Mouse (Mus musculus) heart, embryonic 13.5 days (tissue): ENCODE data around the gene Hist4h4. TPM values are rescaled to one million over a fixed set of nuclear protein-coding genes. Genes with fewer than 3 reads are reported as not detected.
A peak's percentile ranks its signal among the peaks of the same experiment; 100 is the strongest.
"Not testable (repeated sequence)": the region's sequence is repeated elsewhere in the genome, so short reads cannot be mapped to it uniquely, and the experiment has no call there.

ENCODE experiments used
- ATAC-seq: fragments of 200-750 bp; cut with Nextera tagmentation; 2 replicates; pipeline ENCODE4 v1.8.0; 2017; ENCODE audit warnings: moderate TSS enrichment; ENCODE audit not compliant: insufficient number of reproducible peaks, low FRiP score, low TSS enrichment; ENCODE audit errors: extremely low read depth
- H3K27ac ChIP-seq: fragments of 300-500 bp; sonication (generic); replicated peaks from 2 replicates; pipeline ENCODE4 v1.5.1; 2015; ENCODE audit warnings: moderate library complexity, mild to moderate bottlenecking, inconsistent platforms
- H3K27me3 ChIP-seq: fragments of 300-500 bp; sonication (generic); replicated peaks from 2 replicates; pipeline ENCODE4 v1.6.1; 2015; ENCODE audit warnings: mild to moderate bottlenecking, inconsistent platforms
- H3K36me3 ChIP-seq: fragments of 300-500 bp; sonication (generic); 2 replicates; pipeline ENCODE4 v1.6.1; 2015; ENCODE audit warnings: mild to moderate bottlenecking, inconsistent platforms
- H3K4me1 ChIP-seq: fragments of 300-500 bp; sonication (generic); 2 replicates; pipeline ENCODE4 v1.6.1; 2015; ENCODE audit warnings: inconsistent platforms
- H3K4me2 ChIP-seq: fragments of 300-500 bp; sonication (generic); 2 replicates; pipeline ENCODE4 v1.6.1; 2015; ENCODE audit warnings: inconsistent platforms, mild to moderate bottlenecking, moderate library complexity
- H3K4me3 ChIP-seq: fragments of 300-500 bp; sonication (generic); 2 replicates; pipeline ENCODE4 v1.5.1; 2015; ENCODE audit warnings: moderate library complexity, mild to moderate bottlenecking, inconsistent platforms
- H3K9ac ChIP-seq: fragments of 300-500 bp; sonication (generic); 2 replicates; pipeline ENCODE4 v1.6.1; 2015; ENCODE audit warnings: inconsistent platforms, mild to moderate bottlenecking, moderate library complexity
- H3K9me3 ChIP-seq: fragments of 300-500 bp; sonication (generic); 2 replicates; pipeline ENCODE4 v1.6.1; 2016; ENCODE audit warnings: inconsistent platforms
- WGBS: fragments of 180-500 bp; shearing (Covaris S2); methylation state at CpG from one replicate; pipeline ENCODE4 v1.1.7; 2015; ENCODE audit warnings: mixed read lengths; 5-methylcytosine and 5-hydroxymethylcytosine counted together
- polyA plus RNA-seq: library from polyadenylated mRNA; unstranded; fragments of >200 nt; fragmentation: Nextera tagmentation; extraction: Ambion mirVana; gene quantifications from 2 replicates; pipeline ENCODE4 v1.2.1, GENCODE M21; 2015

Hist4h4 gene
- polyA plus RNA-seq, 1 experiment from 2014 or later, result 0.11 TPM

DNA sequence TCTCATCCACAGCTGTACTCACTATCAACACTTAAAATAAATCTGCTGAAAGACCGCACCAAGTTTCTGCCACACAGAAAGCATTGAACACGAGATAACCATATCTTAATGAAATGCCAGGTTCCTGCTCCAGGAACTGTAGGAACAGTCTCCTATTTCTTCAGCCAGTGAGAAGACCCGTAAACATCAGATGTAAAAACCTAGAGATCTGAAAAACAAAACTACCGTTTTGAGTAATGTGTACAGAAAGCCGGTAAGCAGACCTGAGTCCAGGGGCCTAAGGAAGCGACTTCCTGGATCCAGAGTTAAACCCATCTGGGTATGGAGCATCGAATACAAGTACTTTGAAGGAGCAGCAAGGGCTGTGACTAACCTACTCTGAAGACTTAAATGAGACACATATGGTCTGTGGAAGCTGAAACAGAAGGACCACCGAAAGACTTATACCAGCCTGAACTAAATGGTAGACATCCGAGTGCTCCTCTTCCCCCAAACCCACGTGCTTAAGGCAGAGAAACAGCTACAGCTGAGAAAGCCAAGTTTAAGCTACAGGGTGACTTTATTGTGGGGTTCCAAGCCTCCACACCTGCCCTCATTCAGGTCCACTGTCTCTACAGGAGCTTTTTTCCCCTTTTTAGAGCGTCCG is 999 bp downstream of the Hist4h4 start:
- H3K27me3 ChIP-seq, result no peaks in the 10 kb centered on the region
- no peaks in the 10 kb centered on the region for H3K36me3 ChIP-seq
- H3K4me3 ChIP-seq, result peak overlapping the region; percentile 84
- H3K27ac ChIP-seq, result peak overlapping the region; percentile 100
- H3K4me1 ChIP-seq, result peaks cover 25% of the 10 kb centered on the region
- ATAC-seq, result no peak
- WGBS, result 9% methylated on average over 12 of the region's 12 CpGs
- peak overlapping the region; percentile 92 for H3K4me2 ChIP-seq
- peak overlapping the region; percentile 99 for H3K9ac ChIP-seq
- H3K9me3 ChIP-seq, result no peaks in the 10 kb centered on the region

- Histone ChIP-seq H3K4me2 (no peak overlapping the region), H3K4me1 (peaks cover 18% of the 10 kb centered on the region), H3K27ac (no peak overlapping the region), H3K36me3 (no peaks in the 10 kb centered on the region), H3K4me3 (no peak overlapping the region), H3K27me3 (no peaks in the 10 kb centered on the region), H3K9ac (no peak overlapping the region), H3K9me3 (no peaks in the 10 kb centered on the region)
- ATAC-seq, result no peak
- 72% methylated on average over 6 of the region's 6 CpGs for WGBS
Observed at GRCm38 (mm10) chr6:136801274-136801673, 2.9 kb downstream of the Hist4h4 start.

DNA sequence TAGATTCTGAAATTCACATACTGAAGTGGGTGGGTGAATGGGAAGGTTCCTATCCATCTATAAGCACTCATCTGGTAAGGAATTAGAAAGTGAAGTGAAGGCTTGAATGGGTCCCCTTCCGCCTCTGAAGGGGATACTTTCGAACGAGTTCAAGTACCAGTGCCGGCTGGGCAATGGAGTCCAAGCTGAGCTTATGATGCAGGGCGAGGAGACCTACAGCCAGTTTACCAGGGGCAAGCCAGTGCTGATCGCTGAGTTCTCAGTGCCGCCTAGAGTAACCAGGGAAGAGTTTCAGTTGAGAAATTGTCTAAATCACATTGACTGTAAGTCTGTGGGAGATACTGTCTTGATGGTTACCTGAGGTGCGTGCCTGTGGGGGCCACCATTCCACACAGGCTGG is 3.5 kb downstream of the Hist4h4 start:
- 85% methylated on average over 8 of the region's 8 CpGs for WGBS
- no peak for ATAC-seq
- Histone ChIP-seq H3K9ac (no peak overlapping the region), H3K4me1 (peaks cover 18% of the 10 kb centered on the region), H3K4me3 (no peak overlapping the region), H3K4me2 (no peak overlapping the region), H3K9me3 (no peaks in the 10 kb centered on the region), H3K27ac (no peak overlapping the region), H3K27me3 (no peaks in the 10 kb centered on the region), H3K36me3 (no peaks in the 10 kb centered on the region)

- H3K4me2 ChIP-seq, H3K36me3 ChIP-seq, ATAC-seq, H3K9me3 ChIP-seq, H3K4me3 ChIP-seq, H3K27me3 ChIP-seq, H3K9ac ChIP-seq, H3K27ac ChIP-seq: not testable (repeated sequence)
- WGBS, result 66% methylated on average over 3 of the region's 3 CpGs
- H3K4me1 ChIP-seq, result peaks cover 13% of the 10 kb centered on the region
Observed at GRCm38 (mm10) chr6:136797874-136798693, 6.1 kb downstream of the Hist4h4 start.

DNA sequence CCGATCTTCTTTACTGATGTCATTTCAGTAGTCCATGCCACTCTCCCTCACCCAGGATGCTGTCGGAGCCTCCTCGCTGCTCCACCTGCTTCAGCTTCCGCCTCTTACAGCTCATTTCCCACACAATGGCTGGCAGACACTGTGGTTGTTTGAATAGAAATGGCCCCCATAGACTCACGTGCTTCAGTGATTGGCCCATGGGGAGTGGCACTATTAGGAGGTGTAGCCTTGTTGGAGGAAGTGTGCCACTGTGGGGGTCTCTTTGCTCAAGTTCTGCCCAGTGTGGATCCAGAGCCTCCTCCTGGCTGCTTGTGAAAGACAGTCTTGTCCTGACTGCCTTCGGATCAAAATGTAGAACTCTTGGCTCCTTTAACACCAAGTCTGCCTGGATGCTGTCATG is 8.4 kb downstream of the Hist4h4 start:
- ATAC-seq, result no peak
- H3K4me3 ChIP-seq, result no peak overlapping the region
- H3K4me2 ChIP-seq, result no peak overlapping the region
- no peak overlapping the region for H3K9ac ChIP-seq
- H3K4me1 ChIP-seq, result peaks cover 12% of the 10 kb centered on the region
- no peaks in the 10 kb centered on the region for H3K36me3 ChIP-seq
- H3K27ac ChIP-seq, result no peak overlapping the region
- no peaks in the 10 kb centered on the region for H3K9me3 ChIP-seq
- WGBS, result 61% methylated on average over 6 of the region's 6 CpGs
- no peaks in the 10 kb centered on the region; the same call in 1 of the 2 replicates for H3K27me3 ChIP-seq

- Histone ChIP-seq H3K4me2 (no peak overlapping the region), H3K36me3 (no peaks in the 10 kb centered on the region), H3K9ac (no peak overlapping the region), H3K27ac (no peak overlapping the region), H3K4me3 (no peak overlapping the region), H3K9me3 (no peaks in the 10 kb centered on the region), H3K4me1 (peaks cover 12% of the 10 kb centered on the region), H3K27me3 (no peaks in the 10 kb centered on the region; the same call in 1 of the 2 replicates)
- no peak for ATAC-seq
- WGBS, result 47% methylated on average over 1 of the region's 1 CpGs
Observed at GRCm38 (mm10) chr6:136795110-136795509, 9.1 kb downstream of the Hist4h4 start.

- ATAC-seq, result no peak
- Histone ChIP-seq H3K27ac (no peak overlapping the region), H3K4me1 (peaks cover 12% of the 10 kb centered on the region), H3K27me3 (no peaks in the 10 kb centered on the region; the same call in 1 of the 2 replicates), H3K9ac (peak overlapping the region; percentile 79), H3K4me2 (peak overlapping the region; percentile 90), H3K36me3 (no peaks in the 10 kb centered on the region), H3K4me3 (peak overlapping the region; percentile 57), H3K9me3 (no peaks in the 10 kb centered on the region)
- WGBS, result under 1% methylated on average over 22 of the region's 24 CpGs
Observed at GRCm38 (mm10) chr6:136793831-136794525, 10.2 kb downstream of the Hist4h4 start.

DNA sequence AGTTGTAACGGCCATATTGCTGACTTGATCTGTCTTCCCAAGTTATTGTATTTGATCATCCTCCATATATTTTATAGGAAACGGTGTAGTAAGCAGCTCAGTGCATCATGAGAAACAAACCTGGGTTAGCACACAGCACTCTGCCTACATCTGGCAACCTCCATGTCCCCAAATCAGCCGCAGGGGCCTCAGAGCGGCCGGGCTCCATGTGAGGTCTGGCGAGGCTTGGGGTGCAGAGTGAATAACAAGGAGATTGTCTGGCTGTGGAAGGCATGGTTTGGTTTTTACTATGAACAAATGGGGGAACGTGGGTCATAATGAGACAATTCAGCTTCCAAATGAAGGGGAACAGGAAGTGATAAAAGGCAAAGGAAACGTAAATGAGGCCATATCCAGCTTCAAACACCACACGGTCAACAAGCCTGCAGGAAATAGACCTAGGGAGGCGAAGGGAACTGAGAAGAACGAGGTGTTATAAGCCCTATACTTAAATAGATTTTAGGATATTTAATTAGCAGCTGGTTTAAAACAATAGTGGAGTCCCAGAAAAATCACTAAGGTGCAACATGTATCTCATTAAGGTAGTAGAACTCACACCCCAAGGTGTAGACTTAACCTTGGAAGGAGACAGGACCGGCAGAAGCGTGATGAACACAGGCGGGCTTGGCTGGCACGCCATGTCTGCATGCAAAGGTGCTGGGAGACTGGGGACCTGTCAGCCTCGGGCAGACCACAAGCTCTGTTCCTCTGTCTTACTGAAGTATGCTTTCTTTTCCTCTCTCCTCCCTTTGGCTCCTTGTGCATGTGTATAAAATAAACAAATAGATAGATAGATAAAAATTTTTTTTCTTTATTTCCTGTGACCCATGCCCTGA is 11.1 kb downstream of the Hist4h4 start:
- Histone ChIP-seq H3K27ac (no peak overlapping the region), H3K27me3 (no peaks in the 10 kb centered on the region; the same call in 1 of the 2 replicates), H3K36me3 (no peaks in the 10 kb centered on the region), H3K9me3 (no peaks in the 10 kb centered on the region), H3K4me3 (peak overlapping the region; percentile 57), H3K4me2 (peak overlapping the region; percentile 90), H3K4me1 (peaks cover 12% of the 10 kb centered on the region), H3K9ac (peak overlapping the region; percentile 79)
- no peak for ATAC-seq
- WGBS, result 24% methylated on average over 16 of the region's 16 CpGs

DNA sequence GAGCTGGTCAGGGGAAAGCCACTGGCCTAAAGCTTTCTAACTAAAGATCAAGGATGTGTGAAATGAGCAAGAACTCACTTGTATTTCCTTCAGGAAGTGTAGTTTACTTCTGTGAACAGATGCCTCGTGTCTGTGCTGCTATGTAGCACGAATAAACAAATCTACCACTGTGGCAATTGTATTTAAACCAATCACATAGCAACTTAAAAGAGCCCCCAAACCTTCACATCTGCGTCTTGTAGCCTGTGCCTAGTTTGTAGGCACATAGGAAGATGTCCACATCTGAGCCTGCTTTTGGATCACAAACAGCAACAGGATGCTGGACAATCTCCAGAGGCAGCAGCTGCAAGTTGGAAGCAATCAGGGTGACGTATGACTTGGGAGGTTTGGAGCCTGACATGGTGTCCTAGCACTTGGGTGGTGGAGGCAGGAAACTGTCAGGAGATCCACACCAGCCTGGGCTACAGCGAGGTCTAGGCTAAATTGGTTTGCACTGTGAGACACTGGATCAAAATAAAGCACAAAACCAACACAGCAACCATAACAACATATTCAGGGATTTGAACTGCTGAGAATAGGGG is 14.7 kb downstream of the Hist4h4 start:
- Histone ChIP-seq H3K4me3 (no peak overlapping the region), H3K4me2 (no peak overlapping the region), H3K4me1 (peaks cover 12% of the 10 kb centered on the region), H3K27me3 (no peaks in the 10 kb centered on the region; the same call in 1 of the 2 replicates), H3K9me3 (no peaks in the 10 kb centered on the region), H3K9ac (no peak overlapping the region), H3K36me3 (no peaks in the 10 kb centered on the region), H3K27ac (0 out of 2 replicates have a peak overlapping the region, but pooled peaks have one; percentile 16)
- WGBS, result 43% methylated on average over 5 of the region's 5 CpGs
- ATAC-seq, result peak; percentile 33; the same call in 1 of the 2 replicates

DNA sequence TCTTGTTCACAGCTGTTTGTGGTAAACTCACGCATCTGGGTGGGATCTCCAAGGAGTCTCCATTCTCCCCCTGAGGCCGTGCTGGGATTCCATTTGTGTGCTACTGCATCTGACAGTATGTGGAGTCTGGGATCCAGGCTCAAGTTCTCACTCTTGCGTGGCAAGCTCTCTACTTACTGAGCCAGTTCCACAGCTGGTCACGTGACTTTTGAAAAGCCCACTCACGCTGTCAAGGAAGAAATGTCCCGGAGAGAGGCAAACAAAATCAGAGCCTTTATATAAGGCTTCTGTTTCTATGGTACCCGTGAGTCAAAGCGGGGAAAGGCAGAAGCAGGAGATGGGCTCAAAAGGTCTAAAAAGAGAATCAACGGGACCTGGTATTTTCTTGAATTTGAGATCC is 21.5 kb downstream of the Hist4h4 start:
- no peak for ATAC-seq
- WGBS, result 83% methylated on average over 9 of the region's 9 CpGs
- no peaks in the 10 kb centered on the region for H3K4me1 ChIP-seq

More for the DNA sequence above, 21.5 kb downstream of the Hist4h4 start:
- no peak overlapping the region for H3K27ac ChIP-seq
- no peak overlapping the region for H3K4me3 ChIP-seq
- no peaks in the 10 kb centered on the region for H3K27me3 ChIP-seq
- no peak overlapping the region for H3K9ac ChIP-seq
- H3K4me2 ChIP-seq, result no peak overlapping the region
- H3K9me3 ChIP-seq, result no peaks in the 10 kb centered on the region
- no peaks in the 10 kb centered on the region for H3K36me3 ChIP-seq
